8 mouse cellular contexts compared by ENCODE assay signal in the genomic region with DNA sequence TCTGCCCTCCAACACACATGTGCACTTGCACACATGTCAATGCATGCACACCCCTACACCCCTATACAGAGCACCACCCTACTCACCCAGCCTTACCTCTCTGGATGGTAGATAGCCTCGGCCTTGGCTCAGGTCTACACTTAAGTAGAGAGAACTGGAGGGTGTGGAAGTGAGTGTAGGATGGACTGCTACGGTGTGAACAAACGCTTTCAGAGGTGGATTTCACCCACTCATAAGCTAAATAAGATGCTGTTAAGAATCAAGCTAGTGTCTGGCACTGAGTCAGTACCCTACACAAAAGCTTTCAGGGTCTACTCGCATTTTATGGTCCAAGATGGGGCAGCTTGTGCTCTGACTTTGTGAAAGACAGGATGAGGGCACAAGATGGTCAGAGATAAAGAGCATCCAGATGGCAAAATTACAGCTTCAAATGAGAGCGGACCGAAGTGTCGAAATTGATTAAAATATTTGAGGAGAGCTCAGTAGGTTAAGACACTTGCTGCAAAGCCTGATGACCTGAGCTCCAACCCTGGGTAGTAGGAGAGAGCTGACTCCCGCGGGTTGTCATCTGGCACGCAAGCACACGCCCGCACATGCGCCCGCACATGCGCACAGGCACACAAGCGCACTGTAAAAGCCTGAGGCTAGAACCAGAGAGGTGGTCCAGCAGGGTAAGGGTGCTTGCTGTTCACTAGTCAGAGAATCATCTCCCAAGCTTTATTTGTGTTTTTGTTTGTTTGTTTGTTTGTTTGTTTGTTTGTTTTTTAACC. TPM values are rescaled to one million over a fixed set of nuclear protein-coding genes. Genes with fewer than 3 reads are reported as not detected.
DNase-seq lines count a peak whose midpoint lies in the region; ATAC-seq and TF ChIP-seq lines count a peak whose summit lies in the region.

No protein-coding gene starts in this region.

- H3K9ac ChIP-seq in midbrain, embryonic 15.5 days, result no peak overlapping the region
- no peak overlapping the region for H3K9ac ChIP-seq in midbrain, embryonic 11.5 days (ENCODE audit: low read length)
- H3K9ac ChIP-seq in forebrain, embryonic 14.5 days (ENCODE audit: low read length), result no peak overlapping the region

- no peak overlapping the region for H3K4me3 ChIP-seq in midbrain, embryonic 15.5 days
- no peak overlapping the region for H3K4me3 ChIP-seq in midbrain, embryonic 11.5 days (ENCODE audit: low read depth, low read length)
- no peak overlapping the region for H3K4me3 ChIP-seq in embryonic facial prominence, embryonic 10.5 days
- H3K4me3 ChIP-seq in small intestine, adult 2 months (ENCODE audit: low read depth, low read length), result peak overlapping the region; percentile 12; the same call in 1 of the 2 replicates
- H3K4me3 ChIP-seq in forebrain, embryonic 14.5 days (ENCODE audit: low read depth, low read length), result no peak overlapping the region

- H3K27me3 ChIP-seq in midbrain, embryonic 15.5 days (replicated peaks), result no peaks in the 10 kb centered on the region
- no peaks in the 10 kb centered on the region for H3K27me3 ChIP-seq in midbrain, embryonic 11.5 days (ENCODE audit: control insufficient read depth, insufficient read depth, low read length)
- no peaks in the 10 kb centered on the region for H3K27me3 ChIP-seq in embryonic facial prominence, embryonic 10.5 days (replicated peaks; ENCODE audit: low read depth, poor library complexity, severe bottlenecking)
- H3K27me3 ChIP-seq in small intestine, adult 2 months (ENCODE audit: control insufficient read depth, insufficient read depth, low read length), result no peaks in the 10 kb centered on the region
- H3K27me3 ChIP-seq in forebrain, embryonic 14.5 days (replicated peaks; ENCODE audit: control insufficient read depth, insufficient read depth, low read length), result no peaks in the 10 kb centered on the region

- TF ChIP-seq POLR2A in small intestine, adult 2 months (IDR thresholded peaks at IDR 0.05; ENCODE audit: low read depth, low read length), result no peak

- peak overlapping the region; percentile 10; the same call in 1 of the 2 replicates for H3K4me2 ChIP-seq in midbrain, embryonic 15.5 days
- H3K4me2 ChIP-seq in midbrain, embryonic 11.5 days, result no peak overlapping the region; the same call in 1 of the 2 replicates
- H3K4me2 ChIP-seq in forebrain, embryonic 14.5 days (ENCODE audit: low read length), result no peak overlapping the region

- DNase-seq in gastrocnemius, adult 18-20 months (ENCODE audit: low spot score), result peak; percentile 18
- DNase-seq in gastrocnemius, adult 8-10 months (ENCODE audit: low spot score in 2 of 2), result no peak
- no peak for DNase-seq in midbrain, embryonic 11.5 days (ENCODE audit: low spot score, missing footprints)
- peak; percentile 29 for DNase-seq in embryonic facial prominence, embryonic 10.5 days (ENCODE audit: low spot score)
- DNase-seq in layer of hippocampus, postnatal 10 days (ENCODE audit: low spot score in 2 of 2), result peak; percentile 26 to 33
- DNase-seq in forebrain, embryonic 14.5 days (ENCODE audit: low spot score), result no peak

- no peaks in the 10 kb centered on the region for H3K36me3 ChIP-seq in midbrain, embryonic 15.5 days (replicated peaks)
- H3K36me3 ChIP-seq in midbrain, embryonic 11.5 days (ENCODE audit: control insufficient read depth, insufficient read depth, low read length), result no peaks in the 10 kb centered on the region
- H3K36me3 ChIP-seq in embryonic facial prominence, embryonic 10.5 days (replicated peaks), result no peaks in the 10 kb centered on the region
- H3K36me3 ChIP-seq in small intestine, adult 2 months (ENCODE audit: control insufficient read depth, insufficient read depth, low read length), result no peaks in the 10 kb centered on the region
- no peaks in the 10 kb centered on the region for H3K36me3 ChIP-seq in forebrain, embryonic 14.5 days (ENCODE audit: control insufficient read depth, insufficient read depth, low read length)

- 81% methylated on average over 16 of the region's 16 CpGs for WGBS in midbrain, embryonic 15.5 days
- 75% methylated on average over 16 of the region's 16 CpGs for WGBS in midbrain, embryonic 11.5 days
- WGBS in embryonic facial prominence, embryonic 10.5 days, result 73% methylated on average over 16 of the region's 16 CpGs
- 70% methylated on average over 16 of the region's 16 CpGs for WGBS in small intestine, adult 2 months
- WGBS in forebrain, embryonic 14.5 days, result 82% methylated on average over 16 of the region's 16 CpGs

- H3K4me1 ChIP-seq in midbrain, embryonic 15.5 days, result no peaks in the 10 kb centered on the region
- no peaks in the 10 kb centered on the region for H3K4me1 ChIP-seq in midbrain, embryonic 11.5 days (ENCODE audit: control insufficient read depth, insufficient read depth, low read length)
- H3K4me1 ChIP-seq in embryonic facial prominence, embryonic 10.5 days, result no peaks in the 10 kb centered on the region; the same call in 1 of the 2 replicates
- H3K4me1 ChIP-seq in small intestine, adult 2 months (ENCODE audit: control insufficient read depth, insufficient read depth, insufficient read length, low read length), result peaks cover 6% of the 10 kb centered on the region; the same call in 1 of the 2 replicates
- H3K4me1 ChIP-seq in forebrain, embryonic 14.5 days (ENCODE audit: control insufficient read depth, insufficient read depth, low read length), result no peaks in the 10 kb centered on the region

- no peak overlapping the region for H3K27ac ChIP-seq in midbrain, embryonic 15.5 days
- H3K27ac ChIP-seq in midbrain, embryonic 11.5 days (ENCODE audit: low read depth, low read length), result no peak overlapping the region
- no peak overlapping the region for H3K27ac ChIP-seq in embryonic facial prominence, embryonic 10.5 days (replicated peaks)
- no peak overlapping the region for H3K27ac ChIP-seq in small intestine, adult 2 months (ENCODE audit: insufficient read depth, low read depth, low read length)
- H3K27ac ChIP-seq in forebrain, embryonic 14.5 days (ENCODE audit: low read depth, low read length), result no peak overlapping the region

- no peak for TF ChIP-seq CTCF in small intestine, adult 2 months (IDR thresholded peaks at IDR 0.05; ENCODE audit: extremely low read depth, insufficient read length, insufficient replicate concordance, low read depth, low read length)

- ATAC-seq in midbrain, embryonic 15.5 days (replicated peaks), result no peak
- ATAC-seq in midbrain, embryonic 11.5 days (ENCODE audit: low FRiP score), result no peak
- no peak for ATAC-seq in forebrain, embryonic 14.5 days

- H3K9me3 ChIP-seq in midbrain, embryonic 15.5 days, result no peaks in the 10 kb centered on the region
- no peaks in the 10 kb centered on the region for H3K9me3 ChIP-seq in midbrain, embryonic 11.5 days (ENCODE audit: control insufficient read depth, low read length)
- H3K9me3 ChIP-seq in embryonic facial prominence, embryonic 10.5 days, result no peaks in the 10 kb centered on the region
- no peaks in the 10 kb centered on the region for H3K9me3 ChIP-seq in forebrain, embryonic 14.5 days (replicated peaks; ENCODE audit: control insufficient read depth, low read length)

RNA-seq across cellular contexts. Expression of gene Tnfrsf9, which starts 23.1 kb away (rescaled TPM):
- total RNA-seq in gastrocnemius, adult 18-20 months (2021), result under 1 TPM; 0.21 to 0.46 TPM
- under 1 TPM; 0.13 to 0.65 (median 0.19) TPM for total RNA-seq in gastrocnemius, adult 8-10 months (2022)
- 0.30 and 0.36 TPM in 2 replicates for polyA plus RNA-seq in midbrain, embryonic 15.5 days (2015; fragmentation: Nextera tagmentation; extraction: Ambion mirVana)
- 0.18 and 0.30 TPM in 2 replicates for polyA plus RNA-seq in midbrain, embryonic 11.5 days (2014; fragmentation: Nextera tagmentation; extraction: Ambion mirVana)
- polyA plus RNA-seq in embryonic facial prominence, embryonic 10.5 days (2016; fragmentation: Nextera tagmentation; extraction: Ambion mirVana), result 0.38 and 0.69 TPM in 2 replicates
- under 1 TPM; 0.38 to 0.39 TPM for total RNA-seq in layer of hippocampus, postnatal 10 days (2021)
- 0.72 and 1.3 TPM in 2 replicates for polyA plus RNA-seq in small intestine, adult 2 months (2012; rRNA removed)
- polyA plus RNA-seq in forebrain, embryonic 14.5 days (2014; fragmentation: Nextera tagmentation; extraction: Ambion mirVana), result 0.11 TPM in 1 of 2 replicates, not detected in the other

RNA-seq across cellular contexts. Expression of gene Park7, which starts 23.2 kb away (rescaled TPM):
- 100 to 1,000 TPM; 750 to 787 TPM for total RNA-seq in gastrocnemius, adult 18-20 months (2021)
- 100 to 1,000 TPM; 660 to 858 (median 779) TPM for total RNA-seq in gastrocnemius, adult 8-10 months (2022)
- 365 and 370 TPM in 2 replicates for polyA plus RNA-seq in midbrain, embryonic 15.5 days (2015; fragmentation: Nextera tagmentation; extraction: Ambion mirVana)
- polyA plus RNA-seq in midbrain, embryonic 11.5 days (2014; fragmentation: Nextera tagmentation; extraction: Ambion mirVana), result 383 and 406 TPM in 2 replicates
- 496 and 508 TPM in 2 replicates for polyA plus RNA-seq in embryonic facial prominence, embryonic 10.5 days (2016; fragmentation: Nextera tagmentation; extraction: Ambion mirVana)
- 100 to 1,000 TPM; 253 to 269 TPM for total RNA-seq in layer of hippocampus, postnatal 10 days (2021)
- polyA plus RNA-seq in small intestine, adult 2 months (2012; rRNA removed), result 41.1 and 70.5 TPM in 2 replicates
- polyA plus RNA-seq in forebrain, embryonic 14.5 days (2014; fragmentation: Nextera tagmentation; extraction: Ambion mirVana), result 447 and 495 TPM in 2 replicates

RNA-seq across cellular contexts. Expression of gene Uts2, which starts 59.4 kb away (rescaled TPM):
- not detected for total RNA-seq in gastrocnemius, adult 18-20 months (2021)
- total RNA-seq in gastrocnemius, adult 8-10 months (2022), result not detected
- polyA plus RNA-seq in midbrain, embryonic 15.5 days (2015; fragmentation: Nextera tagmentation; extraction: Ambion mirVana), result not detected in 2 replicates
- polyA plus RNA-seq in midbrain, embryonic 11.5 days (2014; fragmentation: Nextera tagmentation; extraction: Ambion mirVana), result not detected in 2 replicates
- not detected in 2 replicates for polyA plus RNA-seq in embryonic facial prominence, embryonic 10.5 days (2016; fragmentation: Nextera tagmentation; extraction: Ambion mirVana)
- not detected for total RNA-seq in layer of hippocampus, postnatal 10 days (2021)
- not detected in 2 replicates for polyA plus RNA-seq in small intestine, adult 2 months (2012; rRNA removed)
- not detected in 2 replicates for polyA plus RNA-seq in forebrain, embryonic 14.5 days (2014; fragmentation: Nextera tagmentation; extraction: Ambion mirVana)

Comparison
In these comparisons a context has a peak if more than half of its experiments do, and no peak if none do; other contexts are left out.
1. DNase-seq: peak in gastrocnemius, adult 18-20 months (single experiment), embryonic facial prominence, embryonic 10.5 days (single experiment) and layer of hippocampus, postnatal 10 days (2 of 2); none in gastrocnemius, adult 8-10 months (0 of 2), midbrain, embryonic 11.5 days (single experiment) and forebrain, embryonic 14.5 days (single experiment).